In the genomic region with DNA sequence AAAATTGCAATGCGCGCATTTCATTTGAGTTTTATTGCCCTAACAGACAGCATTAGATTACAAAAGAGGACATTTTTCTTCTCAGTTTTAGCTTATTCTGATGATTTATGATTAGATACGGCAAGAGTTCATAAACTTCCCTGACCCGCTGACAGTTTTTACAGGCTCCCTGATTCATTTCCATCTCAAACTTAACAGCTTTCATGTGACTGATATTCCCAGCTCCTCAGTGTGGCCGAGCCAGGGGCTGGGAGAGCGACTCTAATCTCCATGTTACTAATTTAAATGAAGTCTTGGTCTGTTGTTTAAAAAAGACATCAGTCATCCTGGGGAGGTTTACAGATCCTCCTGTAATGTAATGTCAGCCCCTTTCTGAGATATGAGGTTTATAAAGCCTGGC, we compare ENCODE assay signal across 18 mouse cellular contexts.
"Had no signal": no experiment of that assay in that cellular context is flagged by ENCODE, and none has a peak within 500 bp of the region (broad histone marks: within the 10 kb centered on the region; RNA-seq: fewer than 3 reads in every experiment).

No protein-coding gene starts in this region.

- H3K4me3 ChIP-seq: limb, embryonic 12.5 days; limb, embryonic 15.5 days; midbrain, embryonic 12.5 days; midbrain, embryonic 15.5 days; neural tube, embryonic 12.5 days; neural tube, embryonic 15.5 days had no signal

- H3K36me3 ChIP-seq: limb, embryonic 12.5 days; limb, embryonic 15.5 days; midbrain, embryonic 12.5 days; midbrain, embryonic 15.5 days; neural tube, embryonic 12.5 days; neural tube, embryonic 15.5 days had no signal

- H3K27me3 ChIP-seq: midbrain, embryonic 15.5 days; neural tube, embryonic 12.5 days; neural tube, embryonic 15.5 days had no signal

- H3K4me2 ChIP-seq: limb, embryonic 12.5 days; limb, embryonic 15.5 days; liver, embryonic 11.5 days; midbrain, embryonic 12.5 days; midbrain, embryonic 15.5 days; neural tube, embryonic 12.5 days; neural tube, embryonic 15.5 days had no signal

- H3K27ac ChIP-seq: limb, embryonic 12.5 days; limb, embryonic 15.5 days; liver, embryonic 14.5 days; midbrain, embryonic 12.5 days; midbrain, embryonic 15.5 days; neural tube, embryonic 12.5 days; neural tube, embryonic 15.5 days had no signal

- DNase-seq: kidney, adult 2 months; left cerebral cortex, postnatal 4 days; liver, postnatal 0 days; lung, postnatal 14 days; lung, postnatal 4 days; right cerebral cortex, adult 18-20 months; right cerebral cortex, postnatal 14 days; right cerebral cortex, postnatal 4 days; thymus, adult 18-20 months; thymus, postnatal 36 days had no signal

- ATAC-seq: liver, postnatal 0 days; midbrain, embryonic 15.5 days had no signal

- H3K9ac ChIP-seq: limb, embryonic 12.5 days; limb, embryonic 15.5 days; liver, embryonic 14.5 days; liver, postnatal 0 days; midbrain, embryonic 12.5 days; midbrain, embryonic 15.5 days; neural tube, embryonic 12.5 days; neural tube, embryonic 15.5 days had no signal

- H3K9me3 ChIP-seq: limb, embryonic 12.5 days; limb, embryonic 15.5 days; midbrain, embryonic 12.5 days; midbrain, embryonic 15.5 days; neural tube, embryonic 12.5 days; neural tube, embryonic 15.5 days had no signal

- H3K4me1 ChIP-seq: midbrain, embryonic 12.5 days; midbrain, embryonic 15.5 days had no signal
